Mouse (Mus musculus): ENCODE measurements around the gene Tmsb15a. TPM values are rescaled to one million over a fixed set of nuclear protein-coding genes. Genes with fewer than 3 reads are reported as not detected.

The Tmsb15a gene
- polyA plus RNA-seq, 1 experiment from 2014 or later = not detected

GRCm38 (mm10) chrX:135693633-135694032 lies 31.4 kb downstream of the Tmsb15a start, which contains the start of gene Tcp11x2:
TSS of gene Tcp11x2 (minus strand) at chrX:135693790.
- Histone ChIP-seq H3K4me2 (no peak within 1 kb of the TSS), H3K27me3 (0 out of 2 replicates have a peak, but pooled peaks cover 4% of the 10 kb centered on the region), H3K4me1 (replicated peaks) (no peaks in the 10 kb centered on the region), H3K36me3 (no peaks in the 10 kb centered on the region), H3K4me3 (no peak within 1 kb of the TSS), H3K27ac (no peak within 1 kb of the TSS), H3K9ac (no peak within 1 kb of the TSS), H3K9me3 (no peaks in the 10 kb centered on the region)
- ATAC-seq (ENCODE audit: low FRiP score) = no peak
- WGBS = 79% methylated on average over 1 of the region's 1 CpGs

- Histone ChIP-seq H3K4me1 (replicated peaks) (no peaks in the 10 kb centered on the region), H3K4me3 (no peak overlapping the region), H3K27ac (no peak overlapping the region), H3K27me3 (0 out of 2 replicates have a peak, but pooled peaks cover 4% of the 10 kb centered on the region), H3K9ac (no peak overlapping the region), H3K4me2 (no peak overlapping the region), H3K36me3 (no peaks in the 10 kb centered on the region), H3K9me3 (no peaks in the 10 kb centered on the region)
- no peak for ATAC-seq (ENCODE audit: low FRiP score)
- WGBS = 88% methylated on average over 3 of the region's 3 CpGs
These were observed 37.3 kb downstream of the Tmsb15a start for GRCm38 (mm10) chrX:135687802-135688201.

- Histone ChIP-seq H3K27ac (no peak overlapping the region), H3K36me3 (no peaks in the 10 kb centered on the region), H3K4me1 (replicated peaks) (no peaks in the 10 kb centered on the region), H3K9me3 (no peaks in the 10 kb centered on the region), H3K4me3 (no peak overlapping the region), H3K9ac (no peak overlapping the region), H3K27me3 (0 out of 2 replicates have a peak, but pooled peaks cover 4% of the 10 kb centered on the region), H3K4me2 (no peak overlapping the region)
- no peak for ATAC-seq (ENCODE audit: low FRiP score)
- WGBS = 77% methylated on average over 2 of the region's 2 CpGs
These were observed 43.2 kb downstream of the Tmsb15a start for GRCm38 (mm10) chrX:135681858-135682257.

Small RNA genes lying within 50 kb of the gene (microRNA-seq; reads per million reads assigned to microRNA genes)
- not detected for gene Mir7646

Other genes with a start within 250 kb of the Tmsb15a start
- gene AV320801, start 230.7 kb downstream of the Tmsb15a start, polyA plus RNA-seq (2015; fragmentation: Nextera tagmentation; extraction: Ambion mirVana) = not detected in 2 replicates
- not detected in 2 replicates for gene Nxf7, start 126.5 kb downstream of the Tmsb15a start, polyA plus RNA-seq (2015; fragmentation: Nextera tagmentation; extraction: Ambion mirVana)
- not detected in 2 replicates for gene Prame, start 97.6 kb downstream of the Tmsb15a start, polyA plus RNA-seq (2015; fragmentation: Nextera tagmentation; extraction: Ambion mirVana)
- gene Tcp11x2, start 31.5 kb downstream of the Tmsb15a start, polyA plus RNA-seq (2015; fragmentation: Nextera tagmentation; extraction: Ambion mirVana) = not detected in 2 replicates
- gene Armcx5, start 17.5 kb upstream of the Tmsb15a start, polyA plus RNA-seq (2015; fragmentation: Nextera tagmentation; extraction: Ambion mirVana) = 11.5 and 13.1 TPM in 2 replicates
- 159 and 172 TPM in 2 replicates for gene Gprasp1, start 17.5 kb upstream of the Tmsb15a start, polyA plus RNA-seq (2015; fragmentation: Nextera tagmentation; extraction: Ambion mirVana)
- 107 and 112 TPM in 2 replicates for gene Bhlhb9, start 72.3 kb upstream of the Tmsb15a start, polyA plus RNA-seq (2015; fragmentation: Nextera tagmentation; extraction: Ambion mirVana)
- 145 and 151 TPM in 2 replicates for gene Gprasp2, start 113.8 kb upstream of the Tmsb15a start, polyA plus RNA-seq (2015; fragmentation: Nextera tagmentation; extraction: Ambion mirVana)

Data from hindbrain, embryonic 13.5 days (tissue).